Mouse (Mus musculus): Measurements from ENCODE around the gene Lrrc8d.

The Lrrc8d gene

DNA sequence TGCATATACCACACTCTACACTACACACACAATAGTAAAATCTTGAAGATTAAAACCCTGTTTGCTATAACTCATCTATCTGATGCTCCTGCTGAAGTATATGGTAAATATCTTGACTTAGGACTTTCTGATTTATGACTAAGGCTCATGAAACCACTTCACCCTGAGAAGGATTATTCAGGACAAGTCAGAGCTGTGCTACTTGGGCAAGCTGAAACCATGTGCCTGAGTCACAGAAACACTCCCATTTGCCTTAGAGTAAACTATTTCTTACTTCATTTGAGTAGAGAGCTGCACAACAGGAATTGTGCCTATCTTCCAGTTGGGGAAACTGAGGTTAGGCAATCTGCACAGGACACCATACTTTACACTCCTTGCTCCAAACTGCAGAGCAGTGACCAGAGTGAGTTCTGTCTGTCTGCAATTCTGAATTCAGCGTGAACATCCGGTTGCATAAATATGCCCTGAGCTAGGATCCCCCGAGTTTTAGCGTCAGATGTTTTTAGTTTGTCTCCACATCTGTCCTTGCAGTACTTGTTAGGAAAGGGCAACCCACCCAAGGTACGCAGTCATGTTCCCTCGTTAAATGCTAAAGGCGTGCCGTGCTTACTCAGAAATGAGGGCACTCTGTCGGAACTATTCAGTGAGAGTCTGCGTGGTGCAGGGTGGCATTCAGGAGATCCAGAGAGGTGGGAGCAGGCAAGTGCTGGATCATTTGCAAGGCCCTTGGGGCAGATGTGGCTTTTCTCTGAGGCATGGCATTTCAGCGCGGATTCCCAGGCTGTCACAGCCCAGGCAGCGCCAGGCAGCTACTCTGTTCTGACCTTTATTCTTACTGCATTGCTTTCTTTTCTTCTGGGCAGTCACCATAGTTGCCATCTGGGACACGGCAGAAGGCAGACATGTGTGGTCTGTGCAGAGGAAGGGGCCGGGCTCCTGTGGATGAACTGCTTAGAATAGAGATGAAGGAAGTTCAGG is 123.0 kb downstream of the Lrrc8d start:
- DNase-seq = no peak

- no peak for DNase-seq
Measured at GRCm38 (mm10) chr5:105824282-105824681, 124.5 kb downstream of the Lrrc8d start.

GRCm38 (mm10) chr5:105824827-105825226 is 125.1 kb downstream of the Lrrc8d start:
- no peak for DNase-seq

GRCm38 (mm10) chr5:105826916-105827510 is 127.2 kb downstream of the Lrrc8d start:
- no peak for DNase-seq

DNA sequence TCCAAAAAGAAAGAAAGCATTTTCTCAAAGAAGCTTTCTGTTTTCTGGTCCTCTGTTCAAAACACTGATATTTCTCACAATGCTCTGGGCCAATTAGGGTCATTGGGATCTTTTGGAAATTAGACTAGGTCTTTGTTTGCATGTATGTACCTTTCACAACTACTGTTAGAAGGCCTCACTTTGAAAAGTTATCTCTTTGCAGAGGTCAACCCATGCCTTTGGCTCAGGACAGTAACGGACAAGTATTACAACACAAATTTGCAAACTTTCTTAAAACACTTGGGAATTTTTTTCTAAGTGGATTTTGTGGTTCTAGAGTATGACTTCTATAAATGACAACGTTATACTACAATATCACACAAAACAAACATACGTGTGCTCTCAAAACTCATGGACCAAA is 128.3 kb downstream of the Lrrc8d start:
- no peak for DNase-seq

DNA sequence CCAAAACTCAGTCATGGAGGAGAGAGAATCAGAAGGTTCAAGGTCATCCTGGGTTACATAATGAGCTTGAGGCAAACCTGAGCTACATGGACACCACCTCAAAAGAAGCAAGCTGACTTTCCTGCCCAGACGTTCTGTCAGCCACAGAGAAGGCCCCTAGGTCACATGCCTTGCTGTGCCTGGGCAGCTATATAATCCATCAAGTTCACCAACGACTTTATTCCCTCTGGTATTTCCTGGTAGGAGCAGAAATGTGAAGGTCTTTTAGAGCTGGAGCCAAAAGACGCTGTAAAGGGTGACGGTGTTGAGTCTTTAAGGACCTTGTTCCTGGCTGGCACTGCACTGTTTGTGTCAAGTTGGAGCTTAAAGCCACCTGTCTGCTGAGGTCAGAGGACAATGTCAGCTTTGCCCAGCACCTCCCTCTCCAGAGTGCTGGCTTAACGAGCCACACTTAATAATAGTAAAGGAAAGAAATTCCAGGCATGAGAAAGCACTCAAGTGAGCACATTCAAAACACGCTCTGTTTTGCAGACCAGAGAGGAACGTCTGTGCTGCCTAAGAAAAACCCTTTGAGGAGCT is 129.3 kb downstream of the Lrrc8d start:
- no peak for DNase-seq

DNA sequence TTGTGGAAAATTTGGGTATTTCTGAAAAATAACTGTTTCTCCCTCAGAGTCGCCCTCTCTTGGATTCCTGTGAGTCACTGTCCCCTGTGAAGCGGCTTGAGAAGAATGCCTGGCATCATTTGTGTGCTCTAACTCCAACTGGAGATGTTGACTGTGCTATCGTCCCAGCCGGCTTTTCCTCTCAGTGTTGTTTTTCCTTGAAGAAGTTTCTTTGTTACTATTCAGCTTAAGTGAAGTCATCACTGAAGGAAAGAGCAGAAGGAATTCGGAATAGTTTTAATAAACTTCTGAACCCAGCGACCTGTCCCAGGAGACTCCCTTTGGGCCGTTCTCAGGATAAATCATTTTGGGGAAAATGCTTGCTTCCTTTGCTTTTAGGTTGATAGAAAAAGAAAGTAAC is 132.4 kb downstream of the Lrrc8d start:
- DNase-seq = no peak

GRCm38 (mm10) chr5:105833923-105834322 is 134.2 kb downstream of the Lrrc8d start:
- DNase-seq = no peak

- no peak for DNase-seq
Measured at GRCm38 (mm10) chr5:105836006-105836405, 136.2 kb downstream of the Lrrc8d start.

DNA sequence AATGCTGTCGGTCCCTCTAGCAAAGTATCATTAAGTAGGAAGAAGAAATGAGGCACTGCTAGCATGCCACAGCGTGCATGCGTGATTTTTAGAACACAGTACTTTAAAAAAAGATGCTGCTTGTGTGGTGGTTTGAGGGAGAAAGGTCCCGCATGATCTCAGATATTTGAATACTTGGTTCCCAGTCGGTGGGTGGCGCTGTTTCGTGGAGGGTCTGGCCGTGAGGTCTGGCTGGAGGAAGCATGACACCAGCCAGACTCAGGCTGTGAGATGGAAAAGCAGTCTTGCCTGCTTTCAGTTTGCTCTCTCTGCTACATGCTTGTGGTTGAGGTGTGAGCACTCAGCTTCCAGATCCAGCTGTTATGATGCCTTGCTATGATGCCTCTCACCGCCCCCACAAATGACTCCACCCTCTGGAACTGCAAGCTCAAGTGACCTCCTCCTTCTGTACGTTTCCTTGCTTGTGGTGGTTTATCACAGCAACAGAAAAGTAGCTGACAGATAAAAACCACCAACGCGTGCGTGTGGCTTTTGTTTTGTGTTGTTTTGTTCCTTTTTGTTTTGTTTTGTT is 140.1 kb downstream of the Lrrc8d start:
- no peak for DNase-seq

DNA sequence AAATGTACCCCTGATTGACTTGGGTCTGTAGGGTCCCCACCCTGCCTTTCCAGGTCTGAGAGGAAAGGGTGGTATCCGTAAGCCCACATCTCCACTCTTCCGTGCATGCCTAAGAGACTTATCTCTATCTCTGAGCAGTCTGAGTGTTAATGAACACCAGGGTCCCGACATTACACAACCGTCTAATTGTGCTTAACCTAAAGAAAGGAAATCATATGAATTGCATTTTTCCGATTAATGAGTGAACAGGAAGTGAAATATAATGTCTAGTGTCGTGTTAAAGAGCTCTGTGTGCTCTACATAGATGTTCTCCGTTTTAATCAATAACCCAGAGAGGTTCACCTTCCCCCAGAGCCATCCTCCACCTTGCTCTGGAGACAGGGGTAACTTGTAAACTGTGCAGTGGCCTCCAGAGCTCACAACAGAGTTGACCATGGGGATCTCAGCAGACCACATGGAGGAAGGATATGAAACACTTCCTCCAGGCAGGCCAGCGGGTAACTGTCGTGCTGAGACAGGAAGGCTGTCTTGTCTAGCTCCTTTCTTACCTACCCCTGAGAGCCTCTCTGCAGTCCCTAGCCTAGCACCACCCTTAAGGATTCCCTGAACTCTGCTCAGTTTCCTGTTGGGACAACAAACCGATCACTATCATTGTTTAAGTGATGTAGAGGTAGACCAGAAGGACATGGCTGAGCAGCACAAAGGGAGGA is 144.4 kb downstream of the Lrrc8d start:
- no peak for DNase-seq

- DNase-seq = no peak
Measured at GRCm38 (mm10) chr5:105845041-105845440, 145.3 kb downstream of the Lrrc8d start.

DNA sequence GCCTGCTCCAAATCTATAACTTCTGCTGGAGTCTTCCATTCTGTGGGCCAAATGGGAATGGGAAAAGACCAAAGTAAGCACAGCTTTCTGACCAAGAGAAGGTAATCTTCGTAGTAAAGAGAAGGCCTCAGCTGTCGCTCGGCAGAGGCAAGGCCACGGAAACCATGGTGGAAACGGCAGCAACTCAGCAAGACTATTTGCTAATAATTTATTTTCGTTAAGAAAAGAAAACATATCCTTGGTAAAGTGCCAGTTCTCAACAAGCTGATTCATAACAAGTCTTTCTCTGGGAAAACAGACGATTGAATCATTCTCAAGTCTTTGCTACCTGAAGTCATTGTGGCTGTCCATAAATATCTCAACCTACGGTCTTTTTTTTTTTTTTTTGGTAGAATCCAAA is 148.0 kb downstream of the Lrrc8d start:
- DNase-seq = no peak

DNA sequence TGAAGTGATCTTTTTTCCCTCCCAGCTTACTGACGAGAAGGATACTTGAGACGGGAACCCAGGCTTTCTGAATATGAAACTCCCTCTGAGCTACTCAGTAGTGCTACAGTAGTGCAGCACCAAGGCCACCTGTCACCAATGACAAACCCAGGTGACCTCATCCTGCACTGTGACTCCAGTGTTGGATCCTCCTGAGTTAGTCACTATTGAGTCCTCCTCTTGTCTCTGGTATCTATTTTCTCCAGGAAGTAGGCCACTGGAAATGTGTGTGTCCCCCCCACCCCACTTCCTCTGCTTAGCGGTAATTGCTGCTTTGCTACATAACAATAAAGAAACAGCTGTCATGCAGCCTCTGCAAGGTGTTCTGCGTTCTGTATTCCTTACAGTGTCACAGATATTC is 149.5 kb downstream of the Lrrc8d start:
- no peak for DNase-seq

DNA sequence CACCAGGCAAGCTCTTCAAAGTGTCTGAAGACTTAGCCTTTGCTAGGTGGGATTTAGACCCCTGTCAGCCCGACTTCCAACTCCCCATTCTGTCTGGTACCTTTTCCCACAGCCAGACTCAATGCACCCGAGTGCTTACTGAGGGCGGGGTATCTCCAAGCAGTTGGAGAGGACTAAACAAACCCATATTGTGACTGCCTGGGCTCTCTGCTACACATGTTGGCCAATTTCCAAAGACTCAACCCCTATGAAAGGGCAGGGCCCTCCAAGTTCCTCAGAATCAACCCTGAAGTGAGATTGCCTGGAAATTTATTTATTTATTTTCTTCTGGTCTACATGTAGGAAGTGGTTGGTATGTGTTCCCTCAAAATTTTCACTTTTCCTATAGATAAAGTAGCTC is 149.9 kb downstream of the Lrrc8d start:
- no peak for DNase-seq

GRCm38 (mm10) chr5:105853271-105853670 is 153.5 kb downstream of the Lrrc8d start:
- no peak for DNase-seq

DNA sequence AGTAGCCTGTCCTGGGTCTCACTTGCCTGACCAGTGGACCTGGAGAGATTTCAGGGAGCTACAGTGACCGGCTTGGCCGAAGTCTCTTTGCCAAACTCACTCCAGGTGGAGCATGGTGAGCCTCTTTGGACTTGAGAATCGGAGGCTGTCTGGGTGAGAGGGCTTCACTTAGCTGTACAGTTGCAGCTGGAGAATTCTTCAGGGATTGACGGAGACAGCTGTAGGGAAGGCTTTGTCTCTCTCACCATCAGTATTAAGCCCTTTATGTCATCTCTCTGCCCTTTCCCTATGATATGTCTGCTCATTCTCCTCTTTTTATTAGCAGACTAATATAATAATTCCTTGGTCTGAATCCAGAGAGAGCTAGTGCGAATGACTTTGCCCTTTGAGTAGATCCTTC is 157.7 kb downstream of the Lrrc8d start:
- DNase-seq = no peak

DNA sequence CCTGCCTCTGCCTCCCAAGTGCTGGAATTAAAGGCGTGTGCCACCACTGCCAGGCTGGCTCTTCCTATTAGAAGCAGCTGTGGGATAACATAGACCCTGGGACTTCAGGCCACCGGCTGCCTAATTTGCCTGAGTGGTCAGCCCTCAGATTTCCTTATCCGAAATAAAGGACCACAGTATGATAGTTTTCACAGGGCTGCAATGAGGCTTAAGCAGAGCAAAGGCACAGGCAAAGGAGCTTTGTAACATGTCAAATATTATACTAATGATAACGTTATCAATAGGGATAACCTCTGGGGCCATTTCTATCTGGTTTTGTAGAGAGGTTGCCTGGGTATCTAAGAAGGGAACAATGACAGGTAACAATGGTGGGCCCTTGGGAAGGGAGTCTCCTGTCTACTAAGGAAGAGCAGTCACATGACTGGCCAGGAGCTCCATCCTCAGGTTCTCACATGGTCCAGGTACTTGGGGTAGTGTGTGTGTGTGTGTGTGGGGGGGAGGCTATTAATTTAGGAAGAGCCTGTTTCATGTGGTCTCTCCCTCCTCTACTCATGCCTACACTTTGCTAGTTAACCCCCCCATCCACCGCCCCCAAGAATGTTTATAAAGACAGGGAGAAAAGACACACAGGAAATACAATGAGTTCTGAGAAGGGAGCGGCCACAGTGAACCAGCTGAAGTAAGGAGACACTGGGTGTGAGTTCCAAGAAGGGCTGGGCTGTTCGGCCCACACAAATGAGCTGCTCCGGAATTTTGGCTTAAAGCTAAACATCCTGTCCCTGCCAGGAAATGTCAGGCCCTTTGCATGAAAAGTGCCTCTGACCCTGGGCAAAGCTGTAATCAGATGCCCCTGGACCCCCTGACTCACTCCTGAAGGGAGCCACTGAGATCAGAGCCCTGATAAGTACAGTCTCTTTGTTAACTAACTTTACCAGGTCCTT is 159.3 kb downstream of the Lrrc8d start:
- no peak for DNase-seq

- DNase-seq = no peak
Measured at GRCm38 (mm10) chr5:105859716-105860460, 160.1 kb downstream of the Lrrc8d start.

DNA sequence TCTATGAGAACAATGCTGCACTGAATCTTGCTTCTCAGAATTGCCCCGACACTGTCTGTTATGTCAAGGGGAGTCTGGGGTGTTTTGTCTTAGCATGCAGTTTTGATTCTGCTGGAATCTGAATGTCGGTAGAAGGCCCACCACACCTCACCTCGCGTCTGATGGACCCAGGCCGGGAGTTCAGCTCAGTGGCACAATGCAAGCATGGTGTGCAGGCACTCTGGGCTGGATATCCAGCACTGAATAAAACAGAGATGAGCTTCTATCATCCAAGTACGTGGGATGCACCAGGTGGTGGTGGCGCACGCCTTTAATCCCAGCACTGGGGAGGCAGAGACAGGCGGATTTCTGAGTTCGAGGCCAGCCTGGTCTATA is 160.7 kb downstream of the Lrrc8d start:
- no peak for DNase-seq

- no peak for DNase-seq
Measured at GRCm38 (mm10) chr5:105861616-105862015, 161.8 kb downstream of the Lrrc8d start.
